Comparison of ENCODE assay signal across 19 mouse cellular contexts in genomic region chr10:81517227-81517626, GRCm38 (mm10). TPM values are rescaled to one million over a fixed set of nuclear protein-coding genes. Genes with fewer than 3 reads are reported as not detected.
DNase-seq lines count a peak whose midpoint lies in the region; ATAC-seq lines count a peak whose summit lies in the region.
"Had no signal": no experiment of that assay in that cellular context is flagged by ENCODE, and none has a peak within 500 bp of the region (broad histone marks: within the 10 kb centered on the region; RNA-seq: fewer than 3 reads in every experiment).

No protein-coding gene starts in this region.

- DNase-seq in spleen, adult 18-20 months: peak; percentile 59 to 62
- no peak for DNase-seq in spleen, adult 12 weeks (ENCODE audit: low spot score)
- no peak for DNase-seq in urinary bladder, postnatal 4 days (ENCODE audit: low spot score in 2 of 2)
- no peak for DNase-seq in heart, postnatal 14 days
- DNase-seq in cerebellum, adult 9-10 months: no peak
- DNase-seq: adrenal gland, postnatal 14 days; cerebellum, adult 11-12 months; cerebellum, postnatal 25 days; gastrocnemius, adult 2 months; left cerebral cortex, postnatal 4 days; retina, postnatal 1 day; thymus, postnatal 4 days had no signal

- intact Hi-C loops in heart, postnatal 14 days (cut with DNase I): no loop called here

- peak; percentile 51 for ATAC-seq in granulocyte monocyte progenitor cell, adult 5-6 weeks (replicated peaks; ENCODE audit: poor library complexity, severe bottlenecking)
- peak; percentile 36 for ATAC-seq in megakaryocyte progenitor cell, adult 5-6 weeks (replicated peaks; ENCODE audit: poor library complexity)
- ATAC-seq: hindbrain, postnatal 0 days; intestine, postnatal 0 days; lung, postnatal 0 days; midbrain, embryonic 16.5 days had no signal

RNA-seq across cellular contexts. Expression of gene Gna15, which starts 6.8 kb away (rescaled TPM):
- 30.0 and 31.7 TPM in 2 replicates for total RNA-seq in granulocyte monocyte progenitor cell, adult 5-6 weeks (2014; fragmentation: Nextera tagmentation)
- total RNA-seq in granulocyte monocyte progenitor cell, adult 5-6 weeks (2017): 23.8 and 34.6 TPM in 2 replicates
- 29.4 and 31.9 TPM in 2 replicates for total RNA-seq in megakaryocyte progenitor cell, adult 5-6 weeks (2015)
- 28.7 and 28.9 TPM in 2 replicates for total RNA-seq in megakaryocyte progenitor cell, adult 5-6 weeks (2017)
- total RNA-seq in heart, postnatal 14 days (2021): under 1 TPM; 0.73 to 0.76 TPM

RNA-seq across cellular contexts. Expression of gene S1pr4, which starts 17.3 kb away (rescaled TPM):
- 7.8 and 10.5 TPM in 2 replicates for total RNA-seq in granulocyte monocyte progenitor cell, adult 5-6 weeks (2014; fragmentation: Nextera tagmentation)
- total RNA-seq in granulocyte monocyte progenitor cell, adult 5-6 weeks (2017): 7.0 and 9.2 TPM in 2 replicates
- total RNA-seq in megakaryocyte progenitor cell, adult 5-6 weeks (2015): 8.3 and 8.9 TPM in 2 replicates
- total RNA-seq in megakaryocyte progenitor cell, adult 5-6 weeks (2017): 6.2 and 9.5 TPM in 2 replicates
- total RNA-seq in heart, postnatal 14 days (2021): 1 to 10 TPM in 1 of 2 experiments, under 1 TPM in 1; 0.96 to 1.2 TPM

RNA-seq across cellular contexts. Expression of gene Ncln, which starts 21.0 kb away (rescaled TPM):
- 124 and 140 TPM in 2 replicates for total RNA-seq in granulocyte monocyte progenitor cell, adult 5-6 weeks (2014; fragmentation: Nextera tagmentation)
- 83.1 and 128 TPM in 2 replicates for total RNA-seq in granulocyte monocyte progenitor cell, adult 5-6 weeks (2017)
- 81.2 and 99.2 TPM in 2 replicates for total RNA-seq in megakaryocyte progenitor cell, adult 5-6 weeks (2015)
- 85.6 and 101 TPM in 2 replicates for total RNA-seq in megakaryocyte progenitor cell, adult 5-6 weeks (2017)
- 10 to 100 TPM; 55.4 to 62.0 TPM for total RNA-seq in heart, postnatal 14 days (2021)

RNA-seq across cellular contexts. Expression of gene Gna11, which starts 27.8 kb away (rescaled TPM):
- 17.0 and 25.7 TPM in 2 replicates for total RNA-seq in granulocyte monocyte progenitor cell, adult 5-6 weeks (2014; fragmentation: Nextera tagmentation)
- total RNA-seq in granulocyte monocyte progenitor cell, adult 5-6 weeks (2017): 4.9 and 6.4 TPM in 2 replicates
- 5.4 and 6.0 TPM in 2 replicates for total RNA-seq in megakaryocyte progenitor cell, adult 5-6 weeks (2015)
- 7.6 and 10.2 TPM in 2 replicates for total RNA-seq in megakaryocyte progenitor cell, adult 5-6 weeks (2017)
- 10 to 100 TPM; 50.6 to 51.6 TPM for total RNA-seq in heart, postnatal 14 days (2021)

RNA-seq across cellular contexts. Expression of gene Celf5, which starts 34.7 kb away (rescaled TPM):
- not detected in 2 replicates for total RNA-seq in granulocyte monocyte progenitor cell, adult 5-6 weeks (2014; fragmentation: Nextera tagmentation)
- not detected in 2 replicates for total RNA-seq in granulocyte monocyte progenitor cell, adult 5-6 weeks (2017)
- 0.10 TPM in 1 of 2 replicates, not detected in the other for total RNA-seq in megakaryocyte progenitor cell, adult 5-6 weeks (2015)
- not detected in 2 replicates for total RNA-seq in megakaryocyte progenitor cell, adult 5-6 weeks (2017)
- under 1 TPM; 0.15 to 0.19 TPM for total RNA-seq in heart, postnatal 14 days (2021)
- total RNA-seq: megakaryocyte-erythroid progenitor cell, adult 5-6 weeks had no signal

Comparison
In these comparisons a context has a peak if more than half of its experiments do, and no peak if none do; other contexts are left out.
1. DNase-seq: peak in spleen, adult 18-20 months (2 of 2); none in spleen, adult 12 weeks (single experiment), urinary bladder, postnatal 4 days (0 of 2), heart, postnatal 14 days (0 of 2) and cerebellum, adult 9-10 months (single experiment).
2. RNA of gene Gna15, which starts 6.8 kb away (total RNA-seq): 23.8 to 34.6 TPM in granulocyte monocyte progenitor cell, adult 5-6 weeks and 28.7 to 31.9 TPM in megakaryocyte progenitor cell, adult 5-6 weeks; 0.73 to 0.76 TPM in heart, postnatal 14 days; every median in the first group is over 10 times any median in the second.